Mouse (Mus musculus): ENCODE results near the gene Olfr181. TPM values are rescaled to one million over a fixed set of nuclear protein-coding genes. Genes with fewer than 3 reads are reported as not detected.

The Olfr181 gene
- not detected in 2 replicates for polyA plus RNA-seq (2011; ENCODE audit: insufficient read depth, insufficient read length, low read depth, missing spikeins)

- TF ChIP-seq EP300 (IDR thresholded peaks at IDR 0.05; ENCODE audit: insufficient read depth, low read depth, low read length), result no peak
- no peak for TF ChIP-seq POLR2A (IDR thresholded peaks at IDR 0.05; ENCODE audit: insufficient read depth, low read length)
- TF ChIP-seq CTCF (IDR thresholded peaks at IDR 0.05; ENCODE audit: low read depth, low read length), result no peak
- no peak within 1 kb of the TSS for H3K27ac ChIP-seq (ENCODE audit: insufficient read depth, low read length)
- H3K9ac ChIP-seq (ENCODE audit: low read depth, poor library complexity, severe bottlenecking), result no peak within 1 kb of the TSS
- H3K36me3 ChIP-seq (ENCODE audit: control insufficient read depth, insufficient read depth, low read length, poor library complexity, severe bottlenecking), result no peaks in the 10 kb centered on the region
- no peak within 1 kb of the TSS for H3K4me3 ChIP-seq (ENCODE audit: low read depth, low read length)
- no peaks in the 10 kb centered on the region for H3K4me1 ChIP-seq (ENCODE audit: control insufficient read depth, insufficient read depth, low read length)
- no peaks in the 10 kb centered on the region for H3K27me3 ChIP-seq (ENCODE audit: control insufficient read depth, insufficient read depth, low read length, poor library complexity, severe bottlenecking)
- no peaks in the 10 kb centered on the region for H3K9me3 ChIP-seq (replicated peaks; ENCODE audit: control insufficient read depth, insufficient read depth, low read length, poor library complexity, severe bottlenecking)
Observed at GRCm38 (mm10) chr16:58928655-58929054, at the start of gene Olfr181. Olfr181 (minus strand) TSS chr16:58928755.

GRCm38 (mm10) chr16:58929292-58929691, 737 bp upstream of the Olfr181 start, which contains the start of gene Olfr180:
Olfr180 (minus strand) TSS chr16:58929392.
- Histone ChIP-seq H3K9ac (ENCODE audit: low read depth, poor library complexity, severe bottlenecking) (no peak within 1 kb of the TSS), H3K4me1 (ENCODE audit: control insufficient read depth, insufficient read depth, low read length) (no peaks in the 10 kb centered on the region), H3K36me3 (ENCODE audit: control insufficient read depth, insufficient read depth, low read length, poor library complexity, severe bottlenecking) (no peaks in the 10 kb centered on the region), H3K9me3 (replicated peaks; ENCODE audit: control insufficient read depth, insufficient read depth, low read length, poor library complexity, severe bottlenecking) (no peaks in the 10 kb centered on the region), H3K27ac (ENCODE audit: insufficient read depth, low read length) (no peak within 1 kb of the TSS), H3K4me3 (ENCODE audit: low read depth, low read length) (no peak within 1 kb of the TSS), H3K27me3 (ENCODE audit: control insufficient read depth, insufficient read depth, low read length, poor library complexity, severe bottlenecking) (no peaks in the 10 kb centered on the region)
- TF ChIP-seq POLR2A (IDR thresholded peaks at IDR 0.05; ENCODE audit: insufficient read depth, low read length) (no peak), CTCF (IDR thresholded peaks at IDR 0.05; ENCODE audit: low read depth, low read length) (no peak), EP300 (IDR thresholded peaks at IDR 0.05; ENCODE audit: insufficient read depth, low read depth, low read length) (no peak)

DNA sequence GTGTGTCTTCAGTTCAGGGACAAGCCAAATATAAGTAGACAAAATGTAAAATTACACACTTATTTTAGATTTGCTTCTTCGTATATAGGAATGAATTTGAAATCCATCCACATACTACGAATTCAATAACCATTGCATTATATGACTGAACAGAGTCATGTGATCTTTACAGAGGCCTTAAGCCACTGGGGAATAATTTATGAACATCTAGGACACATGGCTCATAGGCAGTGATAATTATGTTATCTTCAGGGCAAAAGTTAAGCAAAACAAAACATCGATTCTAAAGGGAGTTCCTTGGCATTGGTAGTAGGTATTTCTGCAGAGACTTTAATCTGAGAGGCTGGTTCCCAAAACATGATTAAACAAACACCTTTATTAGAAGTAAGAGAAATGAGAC, 36.6 kb downstream of the Olfr181 start, which contains the start of gene Olfr178:
Olfr178 (minus strand) TSS at position 101 of the 400 bp plus-strand sequence.
- Histone ChIP-seq H3K9me3 (replicated peaks; ENCODE audit: control insufficient read depth, insufficient read depth, low read length, poor library complexity, severe bottlenecking) (no peaks in the 10 kb centered on the region), H3K4me1 (ENCODE audit: control insufficient read depth, insufficient read depth, low read length) (no peaks in the 10 kb centered on the region), H3K36me3 (ENCODE audit: control insufficient read depth, insufficient read depth, low read length, poor library complexity, severe bottlenecking) (no peaks in the 10 kb centered on the region), H3K27me3 (ENCODE audit: control insufficient read depth, insufficient read depth, low read length, poor library complexity, severe bottlenecking) (no peaks in the 10 kb centered on the region), H3K27ac (ENCODE audit: insufficient read depth, low read length) (no peak within 1 kb of the TSS), H3K4me3 (ENCODE audit: low read depth, low read length) (no peak within 1 kb of the TSS), H3K9ac (ENCODE audit: low read depth, poor library complexity, severe bottlenecking) (no peak within 1 kb of the TSS)
- TF ChIP-seq POLR2A (IDR thresholded peaks at IDR 0.05; ENCODE audit: insufficient read depth, low read length) (no peak), EP300 (IDR thresholded peaks at IDR 0.05; ENCODE audit: insufficient read depth, low read depth, low read length) (no peak), CTCF (IDR thresholded peaks at IDR 0.05; ENCODE audit: low read depth, low read length) (no peak)

GRCm38 (mm10) chr16:58884416-58884815, 44.1 kb downstream of the Olfr181 start:
- Histone ChIP-seq H3K4me3 (ENCODE audit: low read depth, low read length) (no peak overlapping the region), H3K27me3 (ENCODE audit: control insufficient read depth, insufficient read depth, low read length, poor library complexity, severe bottlenecking) (no peaks in the 10 kb centered on the region), H3K4me1 (ENCODE audit: control insufficient read depth, insufficient read depth, low read length) (no peaks in the 10 kb centered on the region), H3K9ac (ENCODE audit: low read depth, poor library complexity, severe bottlenecking) (no peak overlapping the region), H3K9me3 (replicated peaks; ENCODE audit: control insufficient read depth, insufficient read depth, low read length, poor library complexity, severe bottlenecking) (no peaks in the 10 kb centered on the region), H3K27ac (ENCODE audit: insufficient read depth, low read length) (no peak overlapping the region), H3K36me3 (ENCODE audit: control insufficient read depth, insufficient read depth, low read length, poor library complexity, severe bottlenecking) (no peaks in the 10 kb centered on the region)
- TF ChIP-seq EP300 (IDR thresholded peaks at IDR 0.05; ENCODE audit: insufficient read depth, low read depth, low read length), result no peak
- TF ChIP-seq CTCF (IDR thresholded peaks at IDR 0.05; ENCODE audit: low read depth, low read length), result no peak
- no peak for TF ChIP-seq POLR2A (IDR thresholded peaks at IDR 0.05; ENCODE audit: insufficient read depth, low read length)

Other genes starting within 250 kb of the Olfr181 start
- not detected in 2 replicates for gene Gpr15, start 209.7 kb downstream of the Olfr181 start, polyA plus RNA-seq (2011; ENCODE audit: insufficient read depth, insufficient read length, low read depth, missing spikeins)
- 51.6 and 53.9 TPM in 2 replicates for gene Cldnd1, start 200.8 kb downstream of the Olfr181 start, polyA plus RNA-seq (2011; ENCODE audit: insufficient read depth, insufficient read length, low read depth, missing spikeins)
- not detected in 2 replicates for gene Olfr172, start 165.6 kb downstream of the Olfr181 start, polyA plus RNA-seq (2011; ENCODE audit: insufficient read depth, insufficient read length, low read depth, missing spikeins)
- not detected in 2 replicates for gene Olfr173, start 128.5 kb downstream of the Olfr181 start, polyA plus RNA-seq (2011; ENCODE audit: insufficient read depth, insufficient read length, low read depth, missing spikeins)
- gene Olfr175-ps1, start 102.0 kb downstream of the Olfr181 start, polyA plus RNA-seq (2011; ENCODE audit: insufficient read depth, insufficient read length, low read depth, missing spikeins), result not detected in 2 replicates
- gene Olfr177, start 54.0 kb downstream of the Olfr181 start, polyA plus RNA-seq (2011; ENCODE audit: insufficient read depth, insufficient read length, low read depth, missing spikeins), result not detected in 2 replicates
- not detected in 2 replicates for gene Olfr178, start 36.7 kb downstream of the Olfr181 start, polyA plus RNA-seq (2011; ENCODE audit: insufficient read depth, insufficient read length, low read depth, missing spikeins)
- not detected in 2 replicates for gene Olfr180, start 637 bp upstream of the Olfr181 start, polyA plus RNA-seq (2011; ENCODE audit: insufficient read depth, insufficient read length, low read depth, missing spikeins)
- not detected in 2 replicates for gene Olfr183, start 66.6 kb upstream of the Olfr181 start, polyA plus RNA-seq (2011; ENCODE audit: insufficient read depth, insufficient read length, low read depth, missing spikeins)
- not detected in 2 replicates for gene Olfr186, start 101.5 kb upstream of the Olfr181 start, polyA plus RNA-seq (2011; ENCODE audit: insufficient read depth, insufficient read length, low read depth, missing spikeins)
- not detected in 2 replicates for gene Olfr187, start 111.0 kb upstream of the Olfr181 start, polyA plus RNA-seq (2011; ENCODE audit: insufficient read depth, insufficient read length, low read depth, missing spikeins)
- gene Olfr190, start 149.2 kb upstream of the Olfr181 start, polyA plus RNA-seq (2011; ENCODE audit: insufficient read depth, insufficient read length, low read depth, missing spikeins), result not detected in 2 replicates
- not detected in 2 replicates for gene Olfr191, start 161.1 kb upstream of the Olfr181 start, polyA plus RNA-seq (2011; ENCODE audit: insufficient read depth, insufficient read length, low read depth, missing spikeins)
- gene Olfr193, start 183.1 kb upstream of the Olfr181 start, polyA plus RNA-seq (2011; ENCODE audit: insufficient read depth, insufficient read length, low read depth, missing spikeins), result not detected in 2 replicates
- not detected in 2 replicates for gene Olfr194, start 192.3 kb upstream of the Olfr181 start, polyA plus RNA-seq (2011; ENCODE audit: insufficient read depth, insufficient read length, low read depth, missing spikeins)
- not detected in 2 replicates for gene Olfr195, start 218.3 kb upstream of the Olfr181 start, polyA plus RNA-seq (2011; ENCODE audit: insufficient read depth, insufficient read length, low read depth, missing spikeins)
- gene Olfr196, start 241.7 kb upstream of the Olfr181 start, polyA plus RNA-seq (2011; ENCODE audit: insufficient read depth, insufficient read length, low read depth, missing spikeins), result not detected in 2 replicates